Mouse (Mus musculus) stomach, postnatal 0 days (tissue): ENCODE measurements around the gene Pgpep1.

Experiments used
- CTCF ChIP-seq: IDR thresholded peaks from 2 replicates; pipeline ENCODE4 v1.5.1; 2016; ENCODE audit warnings: antibody characterized with exemption, low read depth, mild to moderate bottlenecking, moderate library complexity
- EP300 ChIP-seq: optimal IDR thresholded peaks from 2 replicates; pipeline ENCODE3; 2016; ENCODE audit warnings: antibody characterized with exemption

DNA sequence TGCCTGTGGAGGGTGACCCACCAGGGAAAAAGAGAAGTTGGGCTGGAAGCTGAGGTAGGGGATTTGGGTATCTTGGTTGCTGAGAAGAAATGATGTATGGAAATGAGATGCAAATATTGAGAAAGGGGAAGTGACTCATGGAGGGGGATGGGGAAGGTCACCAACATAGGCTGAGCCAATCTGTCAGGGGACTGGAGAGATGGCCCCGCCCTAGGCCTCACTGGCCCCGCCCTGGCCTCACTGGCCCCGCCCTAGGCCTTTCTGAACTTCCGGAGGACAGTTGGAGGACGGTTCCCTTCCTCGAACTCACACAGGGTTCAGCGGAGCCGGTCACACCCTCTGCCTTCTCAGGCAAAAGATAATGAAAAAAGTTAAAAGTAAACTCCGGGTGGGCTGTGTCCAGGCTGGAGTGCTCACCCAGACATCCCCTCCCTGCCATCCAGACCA, 41.3 kb downstream of the Pgpep1 start:
- TF ChIP-seq CTCF (no peak), EP300 (no peak)
